Mouse (Mus musculus) thymus, adult 2 months (tissue): ENCODE measurements around the gene Mrpl49. TPM values are rescaled to one million over a fixed set of nuclear protein-coding genes. Genes with fewer than 3 reads are reported as not detected.

ENCODE experiments used
- DNase-seq: peaks from one replicate; pipeline ENCODE4 v3.0.0; 2021
- H3K27ac ChIP-seq: fragments of 200-500 bp; 2 replicates; pipeline ENCODE4 v1.5.1; 2012; ENCODE audit warnings: low read length, control low read depth; ENCODE audit not compliant: control insufficient read depth, insufficient read depth
- H3K27me3 ChIP-seq: fragments of 200-500 bp; 2 replicates; pipeline ENCODE4 v1.6.1; 2012; ENCODE audit warnings: mild to moderate bottlenecking, low read length, moderate library complexity, mixed read lengths; ENCODE audit not compliant: control insufficient read depth, insufficient read depth
- H3K36me3 ChIP-seq: fragments of 200-500 bp; 2 replicates; pipeline ENCODE4 v1.6.1; 2012; ENCODE audit warnings: mild to moderate bottlenecking, low read length, moderate library complexity; ENCODE audit not compliant: control insufficient read depth, insufficient read depth
- H3K4me1 ChIP-seq: fragments of 200-500 bp; replicated peaks from 2 replicates; pipeline ENCODE4 v1.6.1; 2012; ENCODE audit warnings: low read length; ENCODE audit not compliant: control insufficient read depth, insufficient read depth
- H3K4me3 ChIP-seq: fragments of 200-500 bp; 2 replicates; pipeline ENCODE4 v1.5.1; 2012; ENCODE audit warnings: mild to moderate bottlenecking, low read length, control low read depth, moderate library complexity; ENCODE audit not compliant: control insufficient read depth, insufficient read depth
- CTCF ChIP-seq: fragments of 200-500 bp; IDR thresholded peaks from 2 replicates; pipeline ENCODE4 v1.5.1; 2012; ENCODE audit warnings: mild to moderate bottlenecking, control low read depth, low read length, moderate library complexity, borderline replicate concordance; ENCODE audit not compliant: control insufficient read depth, poor library complexity, insufficient read depth; ENCODE audit errors: extremely low read depth
- POLR2A ChIP-seq: fragments of 200-500 bp; IDR thresholded peaks from 2 replicates; pipeline ENCODE4 v1.6.1; 2012; ENCODE audit warnings: mild to moderate bottlenecking, low read length, control low read depth, moderate library complexity; ENCODE audit not compliant: control insufficient read depth, poor library complexity, insufficient read depth; ENCODE audit errors: extremely low read depth
- WGBS: fragments of 180-500 bp; shearing (Covaris S2); methylation state at CpG from one replicate; pipeline ENCODE4 v1.1.7; 2018; 5-methylcytosine and 5-hydroxymethylcytosine counted together
- polyA plus RNA-seq: library from polyadenylated mRNA; depleted of rRNA; stranded (reverse); fragments of >200 nt; gene quantifications from 2 replicates; pipeline ENCODE4 v1.2.3, GENCODE M21; 2012

Gene Mrpl49
- polyA plus RNA-seq, 1 experiment: 28.8 TPM

DNA sequence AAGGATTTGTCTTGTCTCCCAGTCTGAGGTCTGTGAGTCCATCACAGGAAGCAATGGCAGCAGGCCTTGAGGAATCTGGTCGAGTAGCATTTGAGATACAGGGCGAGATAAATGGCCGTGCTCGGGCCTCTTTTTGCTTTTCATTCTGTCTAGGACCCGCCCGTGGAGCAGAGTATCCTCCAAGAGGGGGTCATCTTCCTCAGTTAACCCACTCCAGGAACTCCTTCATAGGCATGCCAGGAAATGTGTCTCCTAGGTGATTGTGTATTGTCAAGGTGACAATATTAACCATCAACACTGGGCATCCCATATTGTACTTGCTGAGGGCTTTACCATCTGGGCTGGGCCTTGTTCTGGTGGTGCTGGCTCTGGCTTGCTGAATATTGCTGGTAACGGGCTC is 36.5 kb upstream of the Mrpl49 start, which contains the start of gene AC131692.1:
AC131692.1 (plus strand) TSS at position 301 of the 400 bp plus-strand sequence.
- TF ChIP-seq POLR2A (no peak), CTCF (no peak)
- 97% methylated on average over 7 of the region's 7 CpGs for WGBS
- DNase-seq: no peak
- Histone ChIP-seq H3K27ac (no peak within 1 kb of the TSS), H3K36me3 (peaks cover 30% of the 10 kb centered on the region; the same call in 1 of the 2 replicates), H3K27me3 (no peaks in the 10 kb centered on the region), H3K4me1 (no peaks in the 10 kb centered on the region), H3K4me3 (no peak within 1 kb of the TSS)

DNA sequence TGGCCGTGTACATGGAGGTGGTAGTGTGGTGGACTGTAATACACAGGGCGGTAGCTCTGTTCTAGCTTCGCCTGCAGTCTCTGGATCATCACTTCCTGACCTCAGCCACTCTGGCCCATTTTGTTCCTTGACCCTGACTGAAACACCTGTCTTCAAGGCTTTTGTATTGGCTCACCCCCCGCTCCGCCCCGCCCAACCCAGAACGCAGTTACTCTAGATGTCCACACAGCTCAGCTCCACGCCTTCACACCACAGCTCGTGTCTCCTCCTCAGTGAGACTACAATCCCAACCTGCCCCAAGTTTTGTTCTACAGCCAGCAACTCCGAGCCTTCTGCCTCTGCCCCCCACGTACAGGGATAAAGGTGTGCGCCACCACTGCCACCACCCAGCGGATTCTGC is 31.3 kb upstream of the Mrpl49 start:
- DNase-seq: no peak
- 96% methylated on average over 13 of the region's 13 CpGs for WGBS
- Histone ChIP-seq H3K36me3 (peaks cover 15% of the 10 kb centered on the region; the same call in 1 of the 2 replicates), H3K27me3 (no peaks in the 10 kb centered on the region), H3K27ac (no peak overlapping the region), H3K4me1 (peaks cover 14% of the 10 kb centered on the region), H3K4me3 (no peak overlapping the region)
- TF ChIP-seq POLR2A: no peak
- no peak for TF ChIP-seq CTCF

DNA sequence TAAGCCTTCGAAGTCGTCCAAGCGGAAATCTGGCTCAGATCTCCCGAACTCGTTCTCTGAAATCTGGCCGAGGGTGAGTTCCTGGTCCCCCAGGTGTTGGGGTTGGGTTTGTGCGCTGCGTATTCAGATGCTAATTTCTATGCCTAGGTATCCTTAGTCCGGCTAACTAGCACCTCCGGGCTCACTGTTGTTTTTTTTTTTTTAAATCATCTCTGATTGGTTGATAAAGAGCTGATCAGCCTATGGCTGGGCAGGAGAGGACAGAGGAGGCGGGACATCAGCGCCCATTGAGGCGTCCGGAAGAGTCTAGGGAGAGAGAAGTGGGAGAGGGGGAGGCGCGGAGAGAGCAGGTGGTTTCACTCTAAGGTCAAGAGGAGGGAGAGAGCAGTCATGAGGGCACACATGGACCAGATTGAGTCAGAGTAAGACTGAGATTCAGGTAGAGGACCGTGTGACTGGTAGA is 27.9 kb upstream of the Mrpl49 start:
- Histone ChIP-seq H3K4me3 (peak overlapping the region; percentile 59), H3K27ac (no peak overlapping the region)
- WGBS: under 1% methylated on average over 17 of the region's 17 CpGs

DNA sequence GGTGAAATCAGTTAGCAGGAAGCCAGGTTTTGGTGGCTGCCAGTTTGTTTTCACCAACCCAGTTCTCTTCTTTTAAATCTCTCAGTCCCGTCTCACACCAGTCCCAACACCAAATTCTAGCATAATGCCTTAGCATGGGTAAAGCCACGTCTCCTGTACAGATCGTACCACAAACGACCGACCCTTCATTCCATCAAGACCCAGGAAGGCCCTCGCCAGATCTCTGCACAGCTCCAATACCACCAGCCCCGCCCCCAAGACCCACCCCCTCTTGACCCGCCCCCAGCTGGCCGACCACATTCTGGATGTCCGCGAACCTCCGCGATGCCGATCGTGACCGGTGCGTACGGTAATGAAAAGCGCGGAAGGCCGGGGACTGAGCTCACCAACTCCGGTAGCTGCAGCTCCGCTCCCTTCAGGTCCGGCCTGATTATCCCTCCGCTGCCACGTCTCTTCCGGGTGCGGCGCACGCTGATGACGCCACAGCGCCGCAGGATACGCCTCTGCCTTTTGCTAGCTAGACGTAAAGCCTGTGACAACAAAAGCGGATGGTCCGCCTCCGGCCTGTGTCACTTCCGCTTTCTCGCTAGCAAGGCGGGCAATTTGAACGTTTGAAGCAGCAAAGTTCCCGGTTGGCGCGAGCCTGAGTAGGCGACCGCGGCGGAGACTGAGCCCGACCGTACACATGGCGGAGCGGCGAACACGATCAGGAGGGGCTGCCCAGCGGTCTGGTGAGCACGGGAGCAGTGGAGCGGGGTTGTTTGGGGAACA is 27.1 kb upstream of the Mrpl49 start, which contains the start of the genes Zfpl1 and Cdca5:
Zfpl1 (minus strand) TSS at position 479 of the 771 bp plus-strand sequence.
Cdca5 (plus strand) TSS at position 506 of the 771 bp plus-strand sequence.
- TF ChIP-seq POLR2A (no peak; the same call in none of the 2 replicates), CTCF (peak; percentile 35; the same call in 1 of the 2 replicates)
- Histone ChIP-seq H3K4me1 (peaks cover 16% of the 10 kb centered on the region), H3K27me3 (no peaks in the 10 kb centered on the region), H3K36me3 (peaks cover 7% of the 10 kb centered on the region; the same call in 1 of the 2 replicates), H3K27ac (no peak within 1 kb of the TSS), H3K4me3 (peak within 1 kb of the TSS; percentile 71)
- DNase-seq: peak; percentile 94
- WGBS: under 1% methylated on average over 57 of the region's 58 CpGs

More for the DNA sequence above, 27.9 kb upstream of the Mrpl49 start:
- Histone ChIP-seq H3K27me3 (no peaks in the 10 kb centered on the region), H3K4me1 (peaks cover 16% of the 10 kb centered on the region), H3K36me3 (peaks cover 13% of the 10 kb centered on the region; the same call in 1 of the 2 replicates)
- TF ChIP-seq POLR2A: no peak; the same call in 1 of the 2 replicates
- TF ChIP-seq CTCF: no peak
- peak; percentile 52 for DNase-seq

DNA sequence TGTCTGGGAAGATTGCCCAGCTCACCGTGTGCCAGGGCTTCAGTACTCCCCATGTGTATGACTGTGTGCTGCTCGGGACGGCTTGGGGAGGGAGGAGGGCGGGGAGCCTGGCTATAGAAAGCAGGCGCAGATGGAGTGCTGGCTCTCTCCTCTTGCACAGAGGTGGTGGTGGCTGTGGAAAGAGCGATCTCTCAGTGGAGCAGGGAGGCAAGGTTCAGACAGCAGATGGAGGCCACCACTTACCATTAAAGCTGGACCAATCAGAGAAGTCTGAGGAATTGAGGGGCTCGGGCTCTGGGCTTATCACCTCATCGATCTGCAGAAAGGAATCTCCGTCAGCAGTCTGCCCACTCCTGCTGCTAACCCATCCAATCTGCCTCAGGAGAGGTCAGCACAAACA is 24.6 kb upstream of the Mrpl49 start, which contains the start of gene Gm28374:
Gm28374 (minus strand) TSS at position 101 of the 400 bp plus-strand sequence.
- TF ChIP-seq POLR2A (no peak), CTCF (no peak)
- Histone ChIP-seq H3K4me1 (peaks cover 18% of the 10 kb centered on the region), H3K4me3 (no peak within 1 kb of the TSS), H3K36me3 (peaks cover 7% of the 10 kb centered on the region; the same call in 1 of the 2 replicates), H3K27ac (no peak within 1 kb of the TSS), H3K27me3 (no peaks in the 10 kb centered on the region)
- WGBS: 93% methylated on average over 9 of the region's 9 CpGs
- no peak for DNase-seq

DNA sequence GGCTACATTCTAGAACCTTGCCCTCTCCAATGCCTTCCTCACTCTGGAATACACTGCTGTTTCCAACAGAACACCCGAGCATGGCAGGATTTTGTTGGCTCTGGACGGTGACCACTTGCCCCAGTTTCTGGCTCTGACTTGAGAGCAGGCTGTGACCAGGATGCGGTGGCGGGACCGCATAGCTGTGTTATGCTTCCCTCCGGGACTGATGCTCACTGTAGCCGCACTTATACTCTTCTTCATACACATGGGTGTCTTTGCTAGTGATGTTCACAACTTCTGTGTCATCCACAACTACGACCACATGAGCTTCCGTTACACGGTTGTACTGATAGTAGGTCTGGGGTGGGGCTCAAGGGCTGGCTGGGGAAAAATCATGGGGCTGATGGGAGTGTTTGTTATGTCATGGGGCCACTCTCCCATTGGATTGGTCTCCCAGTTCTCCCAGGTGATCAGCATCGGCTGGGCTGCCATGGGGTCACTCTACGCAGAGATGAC is 22.4 kb upstream of the Mrpl49 start, which contains the start of gene Tmem262:
Tmem262 (plus strand) TSS at position 51 of the 498 bp plus-strand sequence.
- Histone ChIP-seq H3K36me3 (peaks cover 7% of the 10 kb centered on the region; the same call in 1 of the 2 replicates), H3K27me3 (no peaks in the 10 kb centered on the region), H3K27ac (no peak within 1 kb of the TSS), H3K4me1 (peaks cover 17% of the 10 kb centered on the region), H3K4me3 (no peak within 1 kb of the TSS)
- DNase-seq: no peak
- WGBS: 98% methylated on average over 12 of the region's 12 CpGs
- TF ChIP-seq POLR2A (no peak), CTCF (no peak)
